Mouse (Mus musculus): ENCODE results near the gene Mtif3. TPM values are rescaled to one million over a fixed set of nuclear protein-coding genes. Genes with fewer than 3 reads are reported as not detected.
"Not testable (repeated sequence)": the region's sequence is repeated elsewhere in the genome, so short reads cannot be mapped to it uniquely, and the experiment has no call there.

Mtif3 gene
- polyA plus RNA-seq, 1 experiment from 2014 or later, result 28.9 TPM

GRCm38 (mm10) chr5:146926673-146927072, 36.9 kb downstream of the Mtif3 start:
- no peaks in the 10 kb centered on the region for H3K9me3 ChIP-seq
- no peak overlapping the region for H3K4me3 ChIP-seq
- H3K27ac ChIP-seq (replicated peaks), result no peak overlapping the region
- no peak for ATAC-seq (ENCODE audit: low read depth)
- H3K4me1 ChIP-seq (replicated peaks), result no peaks in the 10 kb centered on the region
- no peak overlapping the region for H3K4me2 ChIP-seq
- WGBS, result 90% methylated on average over 5 of the region's 5 CpGs
- H3K27me3 ChIP-seq, result no peaks in the 10 kb centered on the region
- no peak overlapping the region for H3K9ac ChIP-seq
- no peaks in the 10 kb centered on the region for H3K36me3 ChIP-seq

- H3K27ac ChIP-seq (replicated peaks), result no peak overlapping the region
- WGBS, result 81% methylated on average over 5 of the region's 5 CpGs
- no peaks in the 10 kb centered on the region; the same call in 1 of the 2 replicates for H3K27me3 ChIP-seq
- ATAC-seq (ENCODE audit: low read depth), result no peak
- no peak overlapping the region for H3K9ac ChIP-seq
- no peaks in the 10 kb centered on the region for H3K36me3 ChIP-seq
- H3K9me3 ChIP-seq, result no peaks in the 10 kb centered on the region
- peaks cover 20% of the 10 kb centered on the region for H3K4me1 ChIP-seq (replicated peaks)
- H3K4me2 ChIP-seq, result no peak overlapping the region
- H3K4me3 ChIP-seq, result no peak overlapping the region
Measured at GRCm38 (mm10) chr5:146923547-146923946, 40.1 kb downstream of the Mtif3 start.

GRCm38 (mm10) chr5:146921224-146921623, 42.4 kb downstream of the Mtif3 start:
- peak overlapping the region; percentile 32 for H3K4me3 ChIP-seq
- WGBS, result 36% methylated on average over 8 of the region's 8 CpGs
- H3K9me3 ChIP-seq, result no peaks in the 10 kb centered on the region
- H3K36me3 ChIP-seq, result no peaks in the 10 kb centered on the region
- peaks cover 20% of the 10 kb centered on the region for H3K4me1 ChIP-seq (replicated peaks)
- H3K27me3 ChIP-seq, result peaks cover 4% of the 10 kb centered on the region; the same call in 1 of the 2 replicates
- no peak for ATAC-seq (ENCODE audit: low read depth)
- no peak overlapping the region for H3K27ac ChIP-seq (replicated peaks)
- peak overlapping the region; percentile 62 for H3K4me2 ChIP-seq
- no peak overlapping the region for H3K9ac ChIP-seq

- Histone ChIP-seq H3K9ac (peak overlapping the region; percentile 66), H3K27ac (replicated peaks) (no peak overlapping the region), H3K9me3 (no peaks in the 10 kb centered on the region), H3K4me3 (peak overlapping the region; percentile 32), H3K36me3 (no peaks in the 10 kb centered on the region), H3K27me3 (peaks cover 9% of the 10 kb centered on the region; the same call in 1 of the 2 replicates), H3K4me1 (replicated peaks) (peaks cover 20% of the 10 kb centered on the region), H3K4me2 (peak overlapping the region; percentile 62)
- WGBS, result 1% methylated on average over 27 of the region's 27 CpGs
- 0 out of 2 replicates have a peak, but pooled peaks have one; percentile 45 for ATAC-seq (ENCODE audit: low read depth)
Measured at GRCm38 (mm10) chr5:146920314-146921161, 43.1 kb downstream of the Mtif3 start.

- 4% methylated on average over 6 of the region's 6 CpGs for WGBS
- ATAC-seq (ENCODE audit: low read depth), result 0 out of 2 replicates have a peak, but pooled peaks have one; percentile 37
- Histone ChIP-seq H3K9ac (peak overlapping the region; percentile 66), H3K27me3 (peaks cover 9% of the 10 kb centered on the region; the same call in 1 of the 2 replicates), H3K27ac (replicated peaks) (no peak overlapping the region), H3K36me3 (no peaks in the 10 kb centered on the region), H3K9me3 (no peaks in the 10 kb centered on the region), H3K4me3 (peak overlapping the region; percentile 32), H3K4me2 (peak overlapping the region; percentile 62), H3K4me1 (replicated peaks) (peaks cover 20% of the 10 kb centered on the region)
Measured at GRCm38 (mm10) chr5:146919874-146920273, 43.7 kb downstream of the Mtif3 start.

- WGBS, result 87% methylated on average over 6 of the region's 6 CpGs
- H3K9ac ChIP-seq; ATAC-seq (ENCODE audit: low read depth); H3K9me3 ChIP-seq; H3K4me2 ChIP-seq; H3K27ac ChIP-seq (replicated peaks); H3K4me3 ChIP-seq; H3K36me3 ChIP-seq: not testable (repeated sequence)
- peaks cover 20% of the 10 kb centered on the region for H3K4me1 ChIP-seq (replicated peaks)
- peaks cover 21% of the 10 kb centered on the region; the same call in 1 of the 2 replicates for H3K27me3 ChIP-seq
Measured at GRCm38 (mm10) chr5:146917357-146917756, 46.2 kb downstream of the Mtif3 start.

GRCm38 (mm10) chr5:146916806-146917205, 46.8 kb downstream of the Mtif3 start:
- Histone ChIP-seq H3K9ac (no peak overlapping the region), H3K4me3 (no peak overlapping the region), H3K9me3 (no peaks in the 10 kb centered on the region), H3K27me3 (peaks cover 24% of the 10 kb centered on the region; the same call in 1 of the 2 replicates), H3K4me1 (replicated peaks) (peaks cover 20% of the 10 kb centered on the region), H3K27ac (replicated peaks) (no peak overlapping the region), H3K4me2 (no peak overlapping the region), H3K36me3 (no peaks in the 10 kb centered on the region)
- WGBS, result 32% methylated on average over 6 of the region's 6 CpGs
- no peak for ATAC-seq (ENCODE audit: low read depth)

- H3K9me3 ChIP-seq, result no peaks in the 10 kb centered on the region
- H3K36me3 ChIP-seq, result no peaks in the 10 kb centered on the region
- peaks cover 18% of the 10 kb centered on the region for H3K4me1 ChIP-seq (replicated peaks)
- H3K4me3 ChIP-seq, result no peak overlapping the region
- no peak for ATAC-seq (ENCODE audit: low read depth)
- H3K4me2 ChIP-seq, result no peak overlapping the region
- no peak overlapping the region for H3K27ac ChIP-seq (replicated peaks)
- WGBS, result 75% methylated on average over 8 of the region's 8 CpGs
- peaks cover 26% of the 10 kb centered on the region; the same call in 1 of the 2 replicates for H3K27me3 ChIP-seq
- H3K9ac ChIP-seq, result no peak overlapping the region
Measured at GRCm38 (mm10) chr5:146916273-146916672, 47.3 kb downstream of the Mtif3 start.

- Histone ChIP-seq H3K4me2 (no peak overlapping the region), H3K27ac (replicated peaks) (no peak overlapping the region), H3K4me3 (no peak overlapping the region), H3K27me3 (peaks cover 37% of the 10 kb centered on the region), H3K9ac (no peak overlapping the region), H3K4me1 (replicated peaks) (no peaks in the 10 kb centered on the region), H3K36me3 (no peaks in the 10 kb centered on the region), H3K9me3 (no peaks in the 10 kb centered on the region)
- ATAC-seq (ENCODE audit: low read depth), result peak; percentile 84; the same call in 1 of the 2 replicates
- WGBS, result 24% methylated on average over 9 of the region's 9 CpGs
Measured at GRCm38 (mm10) chr5:146914088-146914766, 49.4 kb downstream of the Mtif3 start.

- H3K9me3 ChIP-seq, result no peaks in the 10 kb centered on the region
- ATAC-seq (ENCODE audit: low read depth), result no peak
- no peak overlapping the region for H3K4me3 ChIP-seq
- WGBS, result 90% methylated on average over 7 of the region's 7 CpGs
- peaks cover 37% of the 10 kb centered on the region for H3K27me3 ChIP-seq
- no peaks in the 10 kb centered on the region for H3K4me1 ChIP-seq (replicated peaks)
- H3K4me2 ChIP-seq, result no peak overlapping the region
- H3K36me3 ChIP-seq, result no peaks in the 10 kb centered on the region
- H3K27ac ChIP-seq (replicated peaks), result no peak overlapping the region
- no peak overlapping the region for H3K9ac ChIP-seq
Measured at GRCm38 (mm10) chr5:146913355-146913754, 50.2 kb downstream of the Mtif3 start.

GRCm38 (mm10) chr5:146912206-146912605, 51.4 kb downstream of the Mtif3 start:
- H3K4me3 ChIP-seq, result no peak overlapping the region
- no peak overlapping the region for H3K27ac ChIP-seq (replicated peaks)
- no peaks in the 10 kb centered on the region for H3K36me3 ChIP-seq
- no peak overlapping the region for H3K4me2 ChIP-seq
- no peak for ATAC-seq (ENCODE audit: low read depth)
- H3K9me3 ChIP-seq, result no peaks in the 10 kb centered on the region
- peaks cover 37% of the 10 kb centered on the region for H3K27me3 ChIP-seq
- WGBS, result 19% methylated on average over 9 of the region's 9 CpGs
- no peak overlapping the region for H3K9ac ChIP-seq
- H3K4me1 ChIP-seq (replicated peaks), result no peaks in the 10 kb centered on the region; the same call in 1 of the 2 replicates

- no peaks in the 10 kb centered on the region for H3K9me3 ChIP-seq
- H3K4me1 ChIP-seq (replicated peaks), result peaks cover 9% of the 10 kb centered on the region; the same call in 1 of the 2 replicates
- H3K4me3 ChIP-seq, result no peak overlapping the region
- H3K9ac ChIP-seq, result no peak overlapping the region
- no peak for ATAC-seq (ENCODE audit: low read depth)
- peaks cover 22% of the 10 kb centered on the region for H3K27me3 ChIP-seq
- 56% methylated on average over 11 of the region's 11 CpGs for WGBS
- H3K4me2 ChIP-seq, result no peak overlapping the region
- no peak overlapping the region for H3K27ac ChIP-seq (replicated peaks)
- H3K36me3 ChIP-seq, result no peaks in the 10 kb centered on the region
Measured at GRCm38 (mm10) chr5:146908629-146909028, 55.0 kb downstream of the Mtif3 start.

Measured in neural tube, embryonic 13.5 days (tissue).